Mouse (Mus musculus) myocyte (in vitro differentiated cells): ENCODE results near the gene Hsd17b14.

Experiments
- CEBPB ChIP-seq: IDR thresholded peaks from 2 replicates; pipeline ENCODE4 v1.6.1; 2011; ENCODE audit warnings: mild to moderate bottlenecking, moderate library complexity; ENCODE audit not compliant: poor library complexity, insufficient read depth, severe bottlenecking
- E2F4 ChIP-seq: IDR thresholded peaks from one replicate; pipeline ENCODE4 v1.6.1; 2011; ENCODE audit warnings: mild to moderate bottlenecking, control low read depth, moderate library complexity; ENCODE audit not compliant: insufficient read depth
- MAX ChIP-seq: IDR thresholded peaks from one replicate; pipeline ENCODE4 v1.6.1; 2011; ENCODE audit warnings: low read depth, mild to moderate bottlenecking, control low read depth
- POLR2A ChIP-seq: IDR thresholded peaks from one replicate; pipeline ENCODE4 v1.6.1; 2011; ENCODE audit warnings: low read depth, mild to moderate bottlenecking, control low read depth, moderate library complexity; ENCODE audit not compliant: insufficient read length
- POLR2AphosphoS2 ChIP-seq: IDR thresholded peaks from one replicate; pipeline ENCODE4 v1.6.1; 2011; ENCODE audit warnings: low read depth, control low read depth; ENCODE audit not compliant: insufficient read length
- USF1 ChIP-seq: IDR thresholded peaks from one replicate; pipeline ENCODE4 v1.6.1; 2011; ENCODE audit warnings: low read depth, mild to moderate bottlenecking, control low read depth, moderate library complexity

- peak; percentile 97 for TF ChIP-seq POLR2A
- no peak for TF ChIP-seq E2F4
- no peak for TF ChIP-seq MAX
- TF ChIP-seq CEBPB, result 0 out of 2 replicates have a peak, but pooled peaks have one; percentile 29
- peak; percentile 100 for TF ChIP-seq POLR2AphosphoS2
- TF ChIP-seq USF1, result no peak
These were observed 28.8 kb upstream of the Hsd17b14 start, which contains the start of the genes Ppp1r15a and Plekha4 for GRCm38 (mm10) chr7:45525809-45526473.
